Mouse (Mus musculus) heart, adult 2 months (tissue): ENCODE measurements around the gene Kcnq5. TPM values are rescaled to one million over a fixed set of nuclear protein-coding genes. Genes with fewer than 3 reads are reported as not detected.

Source experiments
- DNase-seq, 2 experiments: peaks; one replicate each; pipeline ENCODE4 v3.0.0; 2021
- H3K27ac ChIP-seq: fragments of 200-600 bp; 2 replicates; pipeline ENCODE4 v1.8.1; 2022
- H3K27me3 ChIP-seq: fragments of 200-500 bp; 2 replicates; pipeline ENCODE4 v1.6.1; 2012; ENCODE audit warnings: mild to moderate bottlenecking, low read length, inconsistent platforms, mixed read lengths; ENCODE audit not compliant: control insufficient read depth, insufficient read depth
- H3K36me3 ChIP-seq: fragments of 200-500 bp; 2 replicates; pipeline ENCODE4 v1.6.1; 2012; ENCODE audit warnings: low read length, inconsistent platforms; ENCODE audit not compliant: control insufficient read depth, insufficient read depth
- H3K4me1 ChIP-seq: fragments of 200-500 bp; 2 replicates; pipeline ENCODE4 v1.6.1; 2011; ENCODE audit warnings: low read length; ENCODE audit not compliant: control insufficient read depth, insufficient read depth
- H3K4me3 ChIP-seq: fragments of 200-600 bp; 2 replicates; pipeline ENCODE4 v1.8.1; 2022
- H3K79me2 ChIP-seq: fragments of 200-500 bp; replicated peaks from 2 replicates; pipeline ENCODE4 v1.6.1; 2012; ENCODE audit warnings: mild to moderate bottlenecking, inconsistent platforms, low read length, moderate library complexity, mixed read lengths; ENCODE audit not compliant: control insufficient read depth, insufficient read depth
- H3K9ac ChIP-seq: fragments of 200-500 bp; 2 replicates; pipeline ENCODE4 v1.6.1; 2012; ENCODE audit warnings: low read depth, mild to moderate bottlenecking, control low read depth, inconsistent platforms, low read length, mixed read lengths
- CTCF ChIP-seq: fragments of 200-600 bp; IDR thresholded peaks from 2 replicates; pipeline ENCODE4 v1.8.1; 2022; ENCODE audit warnings: antibody characterized with exemption, mild to moderate bottlenecking, moderate library complexity
- EP300 ChIP-seq: fragments of 200-500 bp; IDR thresholded peaks from 2 replicates; pipeline ENCODE4 v1.6.1; 2011; ENCODE audit warnings: low read depth, low read length, control low read depth; ENCODE audit not compliant: insufficient read depth
- POLR2A ChIP-seq: fragments of 200-500 bp; IDR thresholded peaks from 2 replicates; pipeline ENCODE4 v1.6.1; 2011; ENCODE audit warnings: mild to moderate bottlenecking, low read depth, low read length, control low read depth; ENCODE audit not compliant: insufficient read depth
- WGBS: fragments of 180-500 bp; shearing (Covaris S2); methylation state at CpG from one replicate; pipeline ENCODE4 v1.1.7; 2018; 5-methylcytosine and 5-hydroxymethylcytosine counted together
- intact Hi-C: fragments of 180-260 bp; cut with DNase I; formaldehyde crosslinking; loops from one replicate; pipeline ENCODE4 v1.15.1; 2025
- polyA plus RNA-seq: library from polyadenylated mRNA; depleted of rRNA; stranded (reverse); fragments of >200 nt; gene quantifications from 2 replicates; pipeline ENCODE4 v1.2.3, GENCODE M21; 2012
- total RNA-seq, 2 experiments: library from RNA; stranded (reverse); gene quantifications; 2 replicates each; pipeline ENCODE4 v1.2.3; 2021

Kcnq5 gene
- total and polyA plus RNA-seq, 3 experiments, result 0.20 to 2.6 (median 2.5) TPM

GRCm38 (mm10) chr1:21530823-21531222 lies 430.9 kb downstream of the Kcnq5 start:
- no peak for TF ChIP-seq POLR2A
- no peak for TF ChIP-seq EP300
- TF ChIP-seq CTCF, result no peak
- Histone ChIP-seq H3K27me3 (no peaks in the 10 kb centered on the region), H3K36me3 (peaks cover 2% of the 10 kb centered on the region; the same call in 1 of the 2 replicates), H3K79me2 (no peaks in the 10 kb centered on the region), H3K4me1 (peaks cover 1% of the 10 kb centered on the region; the same call in 1 of the 2 replicates), H3K9ac (no peak overlapping the region), H3K27ac (no peak overlapping the region; the same call in none of the 2 replicates), H3K4me3 (no peak overlapping the region)
- 50% methylated on average over 1 of the region's 1 CpGs for WGBS
- intact Hi-C loops, result loop anchor here (5.0 kb wide), 1 partner anchor 81 kb away; no protein-coding TSS in a partner anchor
- DNase-seq, result no peak

- Histone ChIP-seq H3K4me3 (no peak overlapping the region), H3K79me2 (no peaks in the 10 kb centered on the region), H3K36me3 (no peaks in the 10 kb centered on the region), H3K9ac (no peak overlapping the region), H3K27ac (no peak overlapping the region), H3K4me1 (no peaks in the 10 kb centered on the region), H3K27me3 (no peaks in the 10 kb centered on the region)
- DNase-seq, result no peak
- intact Hi-C loops, result no loop called here
- TF ChIP-seq EP300 (no peak), POLR2A (no peak), CTCF (no peak)
- WGBS, result 85% methylated on average over 10 of the region's 10 CpGs
Observed at GRCm38 (mm10) chr1:21521995-21522394, 439.7 kb downstream of the Kcnq5 start.

- H3K4me3 ChIP-seq, result no peak overlapping the region
- H3K9ac ChIP-seq, result no peak overlapping the region
- no peaks in the 10 kb centered on the region for H3K4me1 ChIP-seq
- H3K79me2 ChIP-seq, result no peaks in the 10 kb centered on the region
- no peak for TF ChIP-seq EP300
- no peak for TF ChIP-seq POLR2A
- no peak for TF ChIP-seq CTCF
- 92% methylated on average over 8 of the region's 8 CpGs for WGBS
- intact Hi-C loops, result no loop called here
- no peaks in the 10 kb centered on the region for H3K27me3 ChIP-seq
- H3K27ac ChIP-seq, result no peak overlapping the region
- H3K36me3 ChIP-seq, result no peaks in the 10 kb centered on the region
- DNase-seq, result no peak
Observed at GRCm38 (mm10) chr1:21521475-21521874, 440.3 kb downstream of the Kcnq5 start.

GRCm38 (mm10) chr1:21520116-21520645 lies 441.6 kb downstream of the Kcnq5 start:
- Histone ChIP-seq H3K79me2 (no peaks in the 10 kb centered on the region), H3K36me3 (no peaks in the 10 kb centered on the region), H3K4me1 (no peaks in the 10 kb centered on the region), H3K27ac (no peak overlapping the region), H3K9ac (no peak overlapping the region), H3K27me3 (no peaks in the 10 kb centered on the region), H3K4me3 (no peak overlapping the region)
- TF ChIP-seq CTCF, result no peak
- no peak for TF ChIP-seq EP300
- no peak for TF ChIP-seq POLR2A
- intact Hi-C loops, result no loop called here
- 87% methylated on average over 10 of the region's 10 CpGs for WGBS
- no peak for DNase-seq

- no peak overlapping the region for H3K27ac ChIP-seq
- intact Hi-C loops, result no loop called here
- H3K27me3 ChIP-seq, result no peaks in the 10 kb centered on the region
- no peaks in the 10 kb centered on the region for H3K36me3 ChIP-seq
- H3K4me3 ChIP-seq, result no peak overlapping the region
- H3K9ac ChIP-seq, result no peak overlapping the region
- no peaks in the 10 kb centered on the region for H3K4me1 ChIP-seq
- TF ChIP-seq EP300 (no peak), CTCF (no peak)
- DNase-seq, result no peak
- no peaks in the 10 kb centered on the region for H3K79me2 ChIP-seq
- 83% methylated on average over 7 of the region's 7 CpGs for WGBS
Observed at GRCm38 (mm10) chr1:21506665-21507064, 455.1 kb downstream of the Kcnq5 start.

GRCm38 (mm10) chr1:21499815-21500534 lies 461.8 kb downstream of the Kcnq5 start:
- 35% methylated on average over 10 of the region's 10 CpGs for WGBS
- Histone ChIP-seq H3K4me1 (no peaks in the 10 kb centered on the region), H3K9ac (no peak overlapping the region), H3K36me3 (no peaks in the 10 kb centered on the region), H3K79me2 (no peaks in the 10 kb centered on the region), H3K27me3 (no peaks in the 10 kb centered on the region), H3K27ac (no peak overlapping the region), H3K4me3 (no peak overlapping the region)
- no peak for DNase-seq
- TF ChIP-seq EP300 (no peak), CTCF (no peak), POLR2A (no peak)
- intact Hi-C loops, result no loop called here
